Mouse (Mus musculus): ENCODE data around the gene Mlf1. TPM values are rescaled to one million over a fixed set of nuclear protein-coding genes. Genes with fewer than 3 reads are reported as not detected.
A peak's percentile ranks its signal among the peaks of the same experiment; 100 is the strongest.

Gene Mlf1
- 38.1 and 59.7 TPM in 2 replicates for polyA plus RNA-seq (2015; fragmentation: Nextera tagmentation; extraction: Ambion mirVana)

DNA sequence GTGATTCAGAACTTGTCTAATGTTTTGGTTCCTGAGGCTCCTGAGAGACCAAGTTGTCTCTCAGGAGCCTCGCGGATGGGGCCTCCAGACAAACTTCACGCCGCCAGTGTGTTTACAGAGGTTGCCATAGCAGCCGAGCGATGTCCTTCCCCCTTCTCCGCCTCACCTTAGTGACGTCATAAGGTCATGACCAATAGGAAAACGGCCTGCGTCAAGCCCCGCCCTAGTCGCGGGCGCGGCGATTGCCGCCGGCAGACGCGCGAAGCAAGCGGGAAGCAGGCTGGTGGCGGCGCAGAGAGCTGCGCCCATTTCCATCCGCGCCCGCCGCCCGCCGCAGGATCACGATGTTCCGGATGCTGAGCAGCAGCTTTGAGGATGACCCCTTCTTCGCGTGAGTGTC is at the start of gene Mlf1:
Gene Mlf1, plus strand, starts transcription at position 226 of the 400 bp plus-strand sequence.
- ATAC-seq (ENCODE audit: insufficient number of reproducible peaks, low FRiP score, low TSS enrichment, low read depth), result peak; percentile 94
- under 1% methylated on average over 35 of the region's 35 CpGs for WGBS
- no peaks in the 10 kb centered on the region for H3K9me3 ChIP-seq (replicated peaks)
- H3K9ac ChIP-seq, result peak within 1 kb of the TSS; percentile 47; the same call in 1 of the 2 replicates
- H3K4me2 ChIP-seq (replicated peaks), result peak within 1 kb of the TSS; percentile 84
- H3K27ac ChIP-seq (replicated peaks), result no peak within 1 kb of the TSS
- H3K4me1 ChIP-seq, result peaks cover 4% of the 10 kb centered on the region; the same call in 1 of the 2 replicates
- peaks cover 11% of the 10 kb centered on the region; the same call in 1 of the 2 replicates for H3K27me3 ChIP-seq
- no peaks in the 10 kb centered on the region for H3K36me3 ChIP-seq
- peak within 1 kb of the TSS; percentile 55 for H3K4me3 ChIP-seq (replicated peaks)

DNA sequence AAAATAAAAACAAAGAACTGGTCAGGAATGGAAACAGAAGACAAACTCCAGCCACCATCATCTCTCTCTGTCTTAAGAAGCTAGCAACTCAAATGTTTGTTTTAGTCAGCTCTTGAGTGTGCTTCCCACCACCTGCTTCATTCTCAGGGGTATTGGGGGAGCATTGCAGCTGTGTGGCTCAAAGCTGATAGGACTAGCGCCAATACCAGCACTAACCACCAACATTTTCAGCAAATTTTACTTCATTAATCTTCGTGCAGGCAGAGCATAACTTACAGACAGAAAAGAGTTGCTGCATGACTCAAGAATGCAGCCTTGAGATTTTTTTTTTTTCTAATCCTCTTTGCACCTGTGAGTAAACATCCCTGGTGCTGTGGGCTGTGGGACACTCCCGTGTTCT is 34.3 kb upstream of the Mlf1 start:
- H3K27me3 ChIP-seq, result no peaks in the 10 kb centered on the region
- no peak overlapping the region for H3K4me2 ChIP-seq (replicated peaks)
- no peak overlapping the region for H3K4me3 ChIP-seq (replicated peaks)
- WGBS, result 58% methylated on average over 3 of the region's 3 CpGs
- H3K36me3 ChIP-seq, result no peaks in the 10 kb centered on the region
- H3K9me3 ChIP-seq (replicated peaks), result no peaks in the 10 kb centered on the region
- no peak for ATAC-seq (ENCODE audit: insufficient number of reproducible peaks, low FRiP score, low TSS enrichment, low read depth)
- H3K9ac ChIP-seq, result no peak overlapping the region
- H3K4me1 ChIP-seq, result no peaks in the 10 kb centered on the region
- no peak overlapping the region for H3K27ac ChIP-seq (replicated peaks)

DNA sequence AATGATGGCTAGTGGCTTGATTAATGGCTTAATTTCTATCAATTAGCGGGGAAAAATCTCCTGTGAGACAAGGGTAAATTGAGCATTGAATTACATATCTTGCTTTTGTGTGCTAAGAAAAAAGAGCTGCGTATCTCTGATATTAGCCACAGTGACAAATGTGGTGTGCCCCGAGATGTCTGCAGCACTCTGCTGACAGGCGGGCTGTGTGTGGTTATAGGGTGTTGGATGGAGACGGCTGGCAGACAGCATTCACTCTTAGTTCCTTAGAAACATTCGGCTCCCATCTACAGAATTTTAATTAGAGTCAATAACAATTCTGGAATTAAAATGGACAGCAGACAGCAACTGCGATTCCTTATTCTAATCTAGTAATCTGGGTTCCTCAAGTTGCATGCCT is 33.0 kb upstream of the Mlf1 start:
- Histone ChIP-seq H3K4me2 (replicated peaks) (no peak overlapping the region), H3K4me3 (replicated peaks) (no peak overlapping the region), H3K27ac (replicated peaks) (no peak overlapping the region), H3K9me3 (replicated peaks) (no peaks in the 10 kb centered on the region), H3K27me3 (no peaks in the 10 kb centered on the region), H3K36me3 (no peaks in the 10 kb centered on the region), H3K4me1 (no peaks in the 10 kb centered on the region), H3K9ac (no peak overlapping the region)
- ATAC-seq (ENCODE audit: insufficient number of reproducible peaks, low FRiP score, low TSS enrichment, low read depth), result no peak
- 70% methylated on average over 7 of the region's 7 CpGs for WGBS

DNA sequence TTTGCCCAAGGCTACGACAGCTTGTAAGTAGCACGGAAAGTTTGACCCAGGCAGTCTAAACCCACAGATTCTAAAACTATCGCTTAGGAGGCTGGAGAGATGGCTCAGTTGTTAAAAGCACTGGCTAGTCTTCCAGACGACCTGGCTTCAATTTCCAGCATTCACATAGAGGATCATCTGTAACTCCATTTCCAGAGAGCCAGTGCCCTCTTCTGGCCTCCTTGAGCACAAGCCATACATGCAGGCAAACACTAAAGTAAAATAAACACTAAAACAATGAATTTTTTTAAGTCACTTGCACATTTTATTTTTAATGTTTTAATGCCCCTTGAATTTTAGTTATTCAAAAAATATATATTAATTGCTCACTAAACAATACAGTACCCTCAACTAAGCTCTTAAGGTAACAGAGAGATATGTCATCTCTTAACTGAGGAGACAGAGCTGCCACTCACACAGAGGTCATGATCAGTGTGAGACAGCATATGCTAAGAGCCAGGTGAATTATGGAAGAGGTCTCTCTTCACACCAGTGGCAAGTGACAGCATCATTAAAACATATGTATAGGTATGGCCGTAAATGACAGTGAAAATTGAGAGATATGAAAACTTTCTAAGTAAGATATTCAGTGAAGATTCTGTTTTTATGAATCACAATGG is 30.8 kb upstream of the Mlf1 start:
- H3K9ac ChIP-seq, result no peak overlapping the region
- ATAC-seq (ENCODE audit: insufficient number of reproducible peaks, low FRiP score, low TSS enrichment, low read depth), result no peak
- no peaks in the 10 kb centered on the region for H3K27me3 ChIP-seq
- H3K4me2 ChIP-seq (replicated peaks), result no peak overlapping the region
- 32% methylated on average over 5 of the region's 5 CpGs for WGBS
- H3K9me3 ChIP-seq (replicated peaks), result no peaks in the 10 kb centered on the region
- H3K36me3 ChIP-seq, result no peaks in the 10 kb centered on the region
- no peak overlapping the region for H3K4me3 ChIP-seq (replicated peaks)
- no peaks in the 10 kb centered on the region for H3K4me1 ChIP-seq
- no peak overlapping the region for H3K27ac ChIP-seq (replicated peaks)

DNA sequence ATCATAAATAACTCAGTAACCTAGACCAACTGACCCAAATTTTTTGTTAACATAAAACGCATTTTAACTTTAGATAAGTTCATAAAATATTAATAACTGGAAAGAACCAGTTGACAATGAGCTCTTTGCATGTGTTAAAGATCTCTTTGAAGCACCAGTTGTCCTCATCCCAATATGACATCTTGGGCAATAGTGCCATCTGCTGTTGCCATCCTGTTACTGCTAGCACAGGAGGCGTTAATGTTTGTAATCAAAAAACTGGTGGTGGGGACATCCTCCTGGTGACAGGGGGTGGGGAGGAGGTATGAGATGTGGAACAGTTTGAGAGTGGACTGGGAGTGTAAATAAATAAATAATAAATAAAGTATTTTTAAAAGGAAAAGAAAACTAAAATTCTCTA is 29.3 kb upstream of the Mlf1 start:
- no peak for ATAC-seq (ENCODE audit: insufficient number of reproducible peaks, low FRiP score, low TSS enrichment, low read depth)
- H3K4me2 ChIP-seq (replicated peaks), result no peak overlapping the region
- H3K9ac ChIP-seq, result no peak overlapping the region
- H3K36me3 ChIP-seq, result no peaks in the 10 kb centered on the region
- 8% methylated on average over 2 of the region's 2 CpGs for WGBS
- H3K27me3 ChIP-seq, result no peaks in the 10 kb centered on the region
- no peak overlapping the region for H3K4me3 ChIP-seq (replicated peaks)
- H3K4me1 ChIP-seq, result no peaks in the 10 kb centered on the region
- no peaks in the 10 kb centered on the region for H3K9me3 ChIP-seq (replicated peaks)
- no peak overlapping the region for H3K27ac ChIP-seq (replicated peaks)

DNA sequence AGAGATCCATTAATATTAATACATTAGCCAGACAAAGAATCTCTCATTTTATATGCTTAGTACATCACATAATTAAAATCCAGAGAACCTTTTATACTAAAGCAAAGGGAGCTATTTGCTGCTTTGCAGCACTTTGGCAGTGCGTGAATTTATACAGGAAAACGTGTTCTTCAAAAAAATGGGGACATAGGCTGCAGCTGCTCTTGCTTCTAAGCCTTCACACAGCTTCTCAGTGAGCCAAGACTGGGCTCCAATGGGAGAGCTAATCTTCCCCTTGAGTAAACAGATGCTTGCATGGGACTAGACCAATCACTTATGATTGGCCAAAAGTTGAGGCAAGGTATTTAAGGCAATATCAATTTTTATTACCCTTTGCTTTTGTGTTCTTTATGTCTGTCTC is 27.2 kb upstream of the Mlf1 start:
- Histone ChIP-seq H3K4me3 (replicated peaks) (no peak overlapping the region), H3K9me3 (replicated peaks) (no peaks in the 10 kb centered on the region), H3K27ac (replicated peaks) (no peak overlapping the region), H3K36me3 (no peaks in the 10 kb centered on the region), H3K4me1 (no peaks in the 10 kb centered on the region), H3K27me3 (no peaks in the 10 kb centered on the region), H3K9ac (no peak overlapping the region), H3K4me2 (replicated peaks) (no peak overlapping the region)
- WGBS, result 70% methylated on average over 2 of the region's 2 CpGs
- ATAC-seq (ENCODE audit: insufficient number of reproducible peaks, low FRiP score, low TSS enrichment, low read depth), result no peak

DNA sequence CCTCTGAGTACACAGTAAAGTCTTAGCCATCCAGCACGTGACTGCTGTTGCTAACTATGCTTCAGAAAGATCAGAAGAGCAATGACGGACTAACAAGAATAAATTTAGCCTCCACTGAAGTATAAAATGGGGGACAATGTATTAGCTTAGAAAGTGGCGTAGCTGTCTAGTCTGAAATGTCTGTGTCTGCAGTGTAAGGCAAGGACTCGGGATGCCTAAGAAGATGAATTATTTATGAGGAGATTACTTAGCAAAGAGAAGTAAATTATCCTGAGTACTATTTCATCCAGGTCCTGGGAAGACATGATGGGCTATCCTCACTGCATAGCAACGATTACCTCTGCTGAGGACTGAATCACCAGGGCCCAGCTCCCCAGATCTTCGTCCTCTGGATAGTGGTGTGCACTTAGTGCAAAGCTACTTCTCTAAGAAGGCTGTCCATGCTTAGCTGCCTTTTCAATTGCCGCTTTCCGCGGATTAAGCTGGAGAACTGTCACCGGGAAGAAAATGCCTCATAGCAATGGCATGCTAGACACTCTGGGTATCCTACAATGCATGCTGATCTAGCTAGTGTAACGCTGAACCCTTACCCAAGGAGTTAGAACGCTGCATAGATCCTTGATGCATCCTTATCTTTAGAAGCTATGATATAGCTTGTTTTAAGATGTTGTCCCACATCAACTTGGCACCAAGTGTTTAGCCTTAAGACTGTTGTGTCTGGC is 22.3 kb upstream of the Mlf1 start:
- H3K4me3 ChIP-seq (replicated peaks), result no peak overlapping the region
- 77% methylated on average over 12 of the region's 12 CpGs for WGBS
- H3K9ac ChIP-seq, result no peak overlapping the region
- no peaks in the 10 kb centered on the region for H3K36me3 ChIP-seq
- no peak overlapping the region for H3K4me2 ChIP-seq (replicated peaks)
- no peak overlapping the region for H3K27ac ChIP-seq (replicated peaks)
- no peaks in the 10 kb centered on the region for H3K4me1 ChIP-seq
- no peaks in the 10 kb centered on the region for H3K27me3 ChIP-seq
- H3K9me3 ChIP-seq (replicated peaks), result no peaks in the 10 kb centered on the region
- no peak for ATAC-seq (ENCODE audit: insufficient number of reproducible peaks, low FRiP score, low TSS enrichment, low read depth)

DNA sequence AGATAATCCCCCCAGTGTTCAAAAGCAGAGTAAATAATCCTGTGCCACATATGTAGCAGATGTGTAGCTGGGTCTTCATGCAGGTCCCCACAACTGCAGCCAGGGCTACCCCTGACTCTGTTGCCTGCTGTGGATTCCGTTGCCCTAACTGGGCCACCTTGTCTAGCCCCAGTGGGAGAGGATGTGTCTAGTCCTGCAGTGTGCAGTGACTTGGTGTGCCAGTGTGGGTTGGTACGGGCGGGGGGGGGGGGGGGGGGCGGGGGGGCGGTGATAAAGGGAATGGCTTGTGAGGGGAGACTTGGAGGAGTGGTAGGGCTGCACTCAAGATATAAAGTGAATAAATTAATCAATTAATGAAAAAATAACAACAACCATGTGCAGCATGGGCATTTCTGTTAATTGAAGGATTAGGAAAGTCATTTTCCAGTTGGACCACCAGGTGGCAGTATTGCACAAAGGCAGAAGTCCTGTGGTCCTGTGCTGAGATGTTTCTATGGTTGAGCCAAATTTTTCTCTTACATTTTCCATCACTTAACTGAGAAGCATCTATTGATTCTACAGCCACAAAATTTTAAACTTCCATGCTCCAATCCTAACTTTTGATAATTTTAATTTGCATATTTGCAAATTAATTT is 21.7 kb upstream of the Mlf1 start:
- Histone ChIP-seq H3K27ac (replicated peaks) (no peak overlapping the region), H3K36me3 (peaks cover 4% of the 10 kb centered on the region; the same call in 1 of the 2 replicates), H3K4me2 (replicated peaks) (no peak overlapping the region), H3K9me3 (replicated peaks) (no peaks in the 10 kb centered on the region), H3K9ac (no peak overlapping the region), H3K4me3 (replicated peaks) (no peak overlapping the region), H3K4me1 (no peaks in the 10 kb centered on the region), H3K27me3 (no peaks in the 10 kb centered on the region)
- no peak for ATAC-seq (ENCODE audit: insufficient number of reproducible peaks, low FRiP score, low TSS enrichment, low read depth)
- WGBS, result 29% methylated on average over 4 of the region's 5 CpGs

DNA sequence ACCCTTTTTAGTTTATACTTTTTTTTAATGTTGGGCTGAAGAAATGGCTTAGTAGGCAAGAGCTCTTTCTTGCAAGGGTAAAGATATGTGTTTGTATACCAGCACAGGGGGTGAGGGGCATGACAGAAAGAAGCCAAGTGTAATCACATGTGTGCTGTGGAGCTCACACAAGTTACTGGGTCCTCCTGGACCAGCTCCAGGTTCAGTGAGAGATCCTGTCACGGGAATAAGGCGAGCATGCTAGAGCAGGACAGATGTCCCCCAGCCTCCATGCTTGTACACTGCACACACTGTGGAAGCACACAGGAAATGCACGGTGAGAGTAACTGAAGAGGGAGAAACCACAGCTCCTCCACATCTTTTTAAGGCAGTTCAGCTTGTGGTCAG is 21.1 kb upstream of the Mlf1 start:
- Histone ChIP-seq H3K4me3 (replicated peaks) (no peak overlapping the region), H3K27me3 (no peaks in the 10 kb centered on the region), H3K4me2 (replicated peaks) (no peak overlapping the region), H3K4me1 (no peaks in the 10 kb centered on the region), H3K36me3 (peaks cover 4% of the 10 kb centered on the region; the same call in 1 of the 2 replicates), H3K9me3 (replicated peaks) (no peaks in the 10 kb centered on the region), H3K27ac (replicated peaks) (no peak overlapping the region), H3K9ac (no peak overlapping the region)
- ATAC-seq (ENCODE audit: insufficient number of reproducible peaks, low FRiP score, low TSS enrichment, low read depth), result no peak
- WGBS, result 88% methylated on average over 3 of the region's 3 CpGs

DNA sequence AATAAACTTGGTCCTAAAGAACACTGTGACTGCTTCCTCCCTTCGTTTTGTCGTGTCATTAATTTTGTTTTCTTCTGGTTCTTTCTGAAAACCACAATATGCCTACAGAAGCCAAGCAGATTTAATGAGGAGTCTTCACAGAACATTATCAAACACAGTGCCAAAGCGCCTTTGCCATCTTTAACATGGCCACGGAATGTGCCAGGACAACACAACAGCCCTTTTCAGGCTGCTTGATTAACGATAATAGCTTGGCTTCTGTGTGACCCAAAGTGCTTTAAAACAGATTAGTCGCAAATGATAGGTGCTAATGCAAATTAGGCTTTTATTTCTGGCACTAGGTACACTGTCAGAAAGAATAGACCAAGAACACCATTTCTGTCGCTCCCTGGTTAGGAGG is 15.5 kb upstream of the Mlf1 start:
- Histone ChIP-seq H3K4me3 (replicated peaks) (no peak overlapping the region), H3K4me2 (replicated peaks) (no peak overlapping the region), H3K9ac (no peak overlapping the region), H3K27ac (replicated peaks) (no peak overlapping the region), H3K9me3 (replicated peaks) (no peaks in the 10 kb centered on the region), H3K36me3 (peaks cover 8% of the 10 kb centered on the region), H3K27me3 (no peaks in the 10 kb centered on the region), H3K4me1 (no peaks in the 10 kb centered on the region)
- 90% methylated on average over 7 of the region's 7 CpGs for WGBS
- no peak for ATAC-seq (ENCODE audit: insufficient number of reproducible peaks, low FRiP score, low TSS enrichment, low read depth)

DNA sequence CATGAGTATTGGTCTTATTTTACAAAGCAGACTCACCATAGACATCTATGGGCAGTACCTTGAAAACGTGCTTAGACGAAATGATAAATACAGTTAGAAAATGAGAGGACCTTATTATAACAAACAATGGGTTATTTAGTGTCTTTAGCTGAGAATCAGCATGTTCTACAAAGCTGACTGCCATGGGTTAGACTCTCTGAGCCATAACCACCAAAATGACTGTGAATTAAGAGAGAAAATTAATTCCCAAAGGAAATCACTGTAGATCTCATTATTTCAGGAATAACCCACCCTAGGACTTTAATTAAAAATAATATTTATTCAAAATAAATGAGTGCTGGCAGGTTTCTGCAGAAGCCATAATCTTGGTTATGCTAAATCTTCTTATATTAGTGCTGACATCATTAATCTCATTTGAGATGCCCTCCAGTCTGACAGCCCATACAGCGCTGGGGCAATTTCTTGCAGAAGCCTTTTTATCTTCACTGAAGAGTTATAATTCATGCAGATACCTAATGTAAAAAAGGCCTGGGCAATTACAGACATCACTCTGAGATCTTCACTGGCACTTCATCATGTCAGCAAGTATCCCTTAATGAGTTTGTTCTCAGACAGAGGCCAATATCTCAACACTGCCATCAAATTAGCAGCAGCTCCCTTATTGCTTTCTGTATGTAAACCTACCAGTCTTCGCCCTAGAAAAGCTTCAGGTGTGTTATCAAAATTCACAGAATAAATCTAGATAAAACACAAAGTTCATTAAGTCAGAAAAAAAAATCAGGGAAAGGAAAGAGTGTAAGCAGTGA is 7.6 kb upstream of the Mlf1 start:
- Histone ChIP-seq H3K27ac (replicated peaks) (no peak overlapping the region), H3K9me3 (replicated peaks) (no peaks in the 10 kb centered on the region), H3K36me3 (no peaks in the 10 kb centered on the region), H3K9ac (no peak overlapping the region), H3K4me2 (replicated peaks) (no peak overlapping the region), H3K4me1 (no peaks in the 10 kb centered on the region), H3K4me3 (replicated peaks) (no peak overlapping the region), H3K27me3 (no peaks in the 10 kb centered on the region)
- 74% methylated on average over 4 of the region's 4 CpGs for WGBS
- no peak for ATAC-seq (ENCODE audit: insufficient number of reproducible peaks, low FRiP score, low TSS enrichment, low read depth)
